Mouse (Mus musculus): ENCODE results near the gene Fut7. TPM values are rescaled to one million over a fixed set of nuclear protein-coding genes. Genes with fewer than 3 reads are reported as not detected.
"Not testable (repeated sequence)": the region's sequence is repeated elsewhere in the genome, so short reads cannot be mapped to it uniquely, and the experiment has no call there.

Gene Fut7
- total RNA-seq (2015; ENCODE audit: low replicate concordance), result 2.7 and 4.0 TPM in 2 replicates
- total RNA-seq (2017; ENCODE audit: low replicate concordance), result 4.4 and 4.5 TPM in 2 replicates

DNA sequence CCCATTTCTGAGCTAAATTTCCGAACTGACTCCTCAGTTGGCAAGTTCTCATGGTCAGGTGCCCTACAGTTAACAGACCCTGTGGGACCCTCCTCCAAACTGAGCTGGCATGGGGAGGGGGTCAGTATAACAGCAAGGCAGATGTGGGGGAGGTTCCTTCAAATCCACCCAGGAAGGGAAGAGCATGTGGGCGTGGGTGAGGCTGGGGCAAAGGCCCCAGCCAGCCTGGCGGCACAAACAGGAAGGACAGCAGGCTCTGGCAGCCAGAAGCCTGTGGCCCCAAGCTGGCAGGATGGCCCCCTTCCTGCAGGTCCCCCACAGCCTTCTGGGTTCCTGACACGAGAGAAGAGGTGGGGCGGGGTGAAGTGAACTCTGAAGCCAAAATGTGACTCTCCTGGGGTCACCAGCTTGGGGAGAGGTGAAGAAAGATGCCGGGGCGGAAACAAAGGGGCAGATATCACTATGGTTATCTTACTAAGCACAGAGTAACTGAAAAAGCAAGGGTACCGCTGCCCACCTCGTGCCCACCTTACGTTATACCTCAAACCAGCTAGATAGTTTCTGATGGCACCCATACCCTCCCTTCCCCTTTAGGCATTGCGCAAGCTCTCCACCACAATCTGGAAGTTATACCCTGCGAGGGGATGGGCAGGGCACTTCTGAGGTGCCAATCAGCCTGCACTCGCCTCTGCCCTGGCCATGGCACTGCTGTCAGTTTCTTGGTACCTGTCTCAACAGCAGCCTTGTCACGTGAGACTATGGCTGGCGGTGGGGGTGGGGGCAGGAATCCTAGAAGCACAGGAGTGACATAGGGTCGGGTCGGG is at the start of gene Fut7:
Fut7 (plus strand) TSS at position 681 of the 824 bp plus-strand sequence.
- ATAC-seq (replicated peaks; ENCODE audit: low FRiP score, poor library complexity, severe bottlenecking), result no peak

DNA sequence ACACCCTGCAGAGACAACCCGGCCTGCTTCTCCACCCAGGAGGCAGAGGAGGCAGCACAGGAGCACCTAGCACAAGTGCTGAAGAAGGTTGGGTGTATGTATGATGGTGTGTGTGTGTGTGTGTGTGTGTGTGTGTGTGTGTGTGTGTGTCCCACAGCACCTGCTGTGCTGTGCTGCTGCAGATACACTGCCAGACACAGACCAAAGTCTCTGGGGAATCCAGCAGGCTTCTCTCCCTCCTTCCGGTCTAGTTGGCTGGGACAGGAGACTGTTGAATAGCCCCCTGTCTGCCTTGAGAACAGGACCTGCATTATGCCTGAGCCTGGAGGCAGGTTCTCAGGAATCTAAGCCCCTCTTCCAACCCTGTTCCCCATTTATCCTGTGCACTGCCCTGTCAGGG is 49.6 kb upstream of the Fut7 start:
- ATAC-seq (replicated peaks; ENCODE audit: low FRiP score, poor library complexity, severe bottlenecking), result no peak

DNA sequence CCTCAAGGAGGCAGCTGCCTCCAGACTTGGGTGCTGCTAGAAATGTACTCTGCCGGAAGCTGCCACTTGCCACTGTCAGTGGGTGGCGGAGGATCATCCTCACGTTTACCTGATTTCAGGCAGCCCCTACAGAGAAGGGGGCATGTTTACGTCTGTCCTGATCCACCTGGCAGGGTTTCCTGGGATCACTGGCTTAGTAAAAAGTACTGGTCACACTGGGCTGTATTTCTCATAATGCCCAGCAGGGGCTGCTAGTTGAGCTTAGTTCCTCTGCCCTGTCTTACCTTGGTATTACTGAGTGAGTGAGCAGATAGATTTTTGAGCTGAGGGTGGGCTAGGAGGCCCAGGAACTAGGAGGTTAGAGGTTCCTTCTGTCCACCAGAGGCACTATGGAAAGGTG is 46.5 kb upstream of the Fut7 start:
- ATAC-seq (replicated peaks; ENCODE audit: low FRiP score, poor library complexity, severe bottlenecking), result peak; percentile 46; the same call in 1 of the 2 replicates

DNA sequence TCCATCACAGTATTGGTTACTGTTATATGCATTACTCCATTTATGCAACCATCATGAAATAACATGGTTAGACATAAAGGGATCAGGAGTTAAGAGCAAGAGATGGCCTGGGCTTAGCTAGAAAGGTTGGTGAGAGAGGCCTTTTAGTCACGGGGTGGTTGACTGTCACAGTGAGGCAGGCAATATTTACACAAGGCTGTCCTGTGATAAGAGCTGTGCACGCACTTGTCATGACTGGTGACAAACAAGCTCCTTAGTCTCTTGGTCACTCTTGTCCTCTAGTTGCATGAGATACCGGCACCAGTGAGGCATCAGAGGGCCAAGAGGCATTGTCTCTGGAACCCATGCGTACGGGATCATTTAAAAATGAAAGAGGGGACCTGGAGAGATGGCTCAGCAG is 38.6 kb upstream of the Fut7 start:
- ATAC-seq (replicated peaks; ENCODE audit: low FRiP score, poor library complexity, severe bottlenecking), result no peak

DNA sequence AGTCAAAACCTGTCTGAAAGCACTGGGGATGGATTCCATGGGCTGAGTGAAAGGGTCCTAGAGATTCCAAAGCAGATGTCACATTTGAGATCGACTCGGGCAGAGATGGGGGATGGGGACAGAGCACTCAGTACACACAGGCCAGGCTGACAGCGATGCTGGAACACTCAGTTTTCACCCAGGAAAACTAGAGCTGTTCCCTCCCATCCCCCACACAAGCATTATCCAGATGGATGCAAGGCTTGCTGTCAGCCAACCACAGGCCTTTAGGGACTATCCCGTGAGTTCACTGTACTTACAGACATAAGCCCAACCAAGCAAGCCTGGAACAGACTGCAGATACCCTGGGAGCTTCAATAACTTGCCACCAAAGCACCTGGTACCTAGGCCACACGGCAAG is 31.8 kb upstream of the Fut7 start:
- ATAC-seq (replicated peaks; ENCODE audit: low FRiP score, poor library complexity, severe bottlenecking), result no peak

DNA sequence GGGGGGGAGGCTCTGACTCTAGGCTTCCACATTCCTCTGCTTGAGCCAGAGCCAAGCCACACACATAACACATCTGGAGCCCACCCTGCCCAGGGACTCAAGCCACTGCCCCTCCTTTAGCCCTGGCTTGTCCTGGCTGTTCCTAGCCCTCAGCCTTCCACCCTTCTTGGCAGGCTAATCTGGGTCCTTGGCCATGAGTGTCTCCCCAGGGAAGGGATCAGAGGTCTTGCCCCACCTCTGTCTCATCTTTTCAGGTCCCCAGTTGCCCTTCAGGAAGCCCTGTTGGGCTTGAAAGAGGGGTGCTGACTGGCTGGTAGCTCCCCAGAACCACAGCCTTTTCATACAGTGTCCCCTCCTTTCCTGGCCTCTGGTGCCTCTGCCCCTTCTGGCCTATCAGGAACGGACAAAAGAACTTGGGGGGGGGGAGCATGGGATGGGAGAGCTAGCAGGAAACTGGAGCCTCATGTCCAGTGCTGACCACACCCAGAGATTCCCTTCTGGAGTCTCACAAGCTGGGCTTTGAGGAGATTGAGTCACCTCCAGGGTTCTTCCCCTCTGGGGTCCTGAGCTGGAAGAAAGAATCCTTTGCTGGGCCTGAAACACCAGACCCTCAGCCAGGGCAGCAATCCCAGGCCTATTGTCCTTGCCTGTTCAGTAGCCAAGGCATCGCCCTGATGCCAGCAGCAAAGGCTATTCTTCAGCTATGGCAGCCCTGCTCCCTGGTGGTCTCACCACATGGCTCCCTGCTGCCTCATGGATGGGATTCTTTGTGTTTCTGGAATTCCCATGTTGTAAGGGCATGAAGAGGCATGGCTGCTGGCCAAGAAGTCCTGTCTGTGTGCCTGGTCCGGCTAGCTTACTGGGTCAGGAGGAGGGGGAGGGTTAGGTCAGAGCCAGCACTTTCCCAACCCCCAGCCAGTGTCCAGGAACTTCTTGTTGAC is 28.5 kb upstream of the Fut7 start:
- no peak for ATAC-seq (replicated peaks; ENCODE audit: low FRiP score, poor library complexity, severe bottlenecking)

DNA sequence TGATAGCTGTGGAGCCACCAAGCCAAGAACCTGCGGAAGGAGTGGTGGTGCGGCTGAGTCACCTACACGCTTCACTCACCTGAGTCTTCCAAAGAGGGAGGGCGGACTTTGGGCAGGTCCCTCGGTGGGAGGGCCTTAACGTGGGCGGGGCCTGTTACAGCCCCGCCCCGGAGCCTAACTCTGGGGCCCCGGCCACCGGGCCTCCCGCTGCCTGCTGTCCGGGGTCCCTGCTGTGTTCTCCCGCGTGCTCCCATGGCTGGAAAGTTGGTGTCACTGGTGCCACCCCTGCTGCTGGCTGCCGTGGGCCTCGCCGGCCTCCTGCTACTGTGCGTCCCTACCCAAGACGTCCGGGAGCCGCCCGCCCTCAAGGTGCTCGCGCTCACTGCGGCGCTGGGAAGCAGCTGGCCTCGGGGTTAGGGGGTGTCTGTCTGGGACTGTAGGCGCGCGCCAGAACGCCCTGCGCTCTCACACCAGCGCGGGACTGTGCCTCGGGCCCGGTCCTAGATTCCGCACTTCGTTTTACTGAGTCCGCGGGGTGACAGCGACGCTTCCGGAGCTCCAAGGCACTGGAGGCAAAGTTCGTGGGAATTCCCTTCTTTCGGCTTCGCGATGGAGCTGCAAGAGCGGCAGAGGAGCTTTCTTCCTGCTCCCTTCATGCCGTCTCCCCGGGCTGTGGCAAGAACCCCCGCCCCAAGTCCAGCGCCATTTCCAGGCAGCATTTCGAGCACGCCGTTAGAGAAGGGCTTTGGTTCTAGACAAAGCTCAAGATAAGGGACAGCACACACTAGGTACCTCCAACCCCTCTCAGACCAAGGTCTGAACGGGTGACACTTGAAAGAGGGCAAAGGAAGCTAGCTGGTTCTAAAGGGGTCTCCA is 27.1 kb upstream of the Fut7 start, which contains the start of gene Entpd2:
Entpd2 (plus strand) TSS at position 154 of the 876 bp plus-strand sequence.
- no peak for ATAC-seq (replicated peaks; ENCODE audit: low FRiP score, poor library complexity, severe bottlenecking)

DNA sequence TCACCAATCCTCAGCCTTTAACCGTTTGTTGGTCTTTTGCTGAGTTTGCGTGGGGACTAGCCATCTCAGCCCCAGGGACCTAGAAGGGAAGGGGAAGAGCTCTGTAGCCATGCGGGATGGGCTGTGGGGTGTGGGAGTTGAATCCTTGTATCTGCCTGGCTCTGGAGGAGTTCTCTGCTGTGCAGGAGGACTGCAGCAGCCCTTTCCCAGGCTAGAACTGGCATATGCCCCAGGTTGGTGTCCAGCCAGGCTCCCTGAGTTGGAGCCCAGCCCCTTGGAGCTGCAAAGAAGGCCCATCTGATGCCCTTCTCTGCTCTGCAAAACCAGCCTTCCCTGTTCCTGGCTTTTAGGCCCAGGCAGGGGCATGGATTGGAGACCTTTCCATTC is 26.5 kb upstream of the Fut7 start:
- ATAC-seq (replicated peaks; ENCODE audit: low FRiP score, poor library complexity, severe bottlenecking), result no peak

DNA sequence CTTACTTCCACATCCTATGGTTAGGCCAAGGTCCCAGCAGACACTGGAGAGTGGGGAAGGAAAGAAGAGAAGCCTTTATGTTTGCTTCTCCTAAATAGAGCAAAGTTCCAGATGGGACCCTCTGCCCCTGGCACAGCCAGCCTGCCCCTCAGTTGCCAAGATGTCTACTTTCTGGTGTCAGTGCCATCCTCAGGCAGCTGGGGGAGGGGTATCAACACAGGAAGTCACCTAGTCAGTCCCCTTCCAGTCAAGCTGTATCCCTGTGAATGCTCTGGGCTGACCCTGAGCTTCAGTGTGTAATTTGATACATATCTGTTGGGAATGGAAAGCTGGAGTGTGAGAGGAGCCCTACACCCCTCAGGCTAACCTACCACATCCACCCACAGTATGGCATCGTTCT is 26.1 kb upstream of the Fut7 start:
- ATAC-seq (replicated peaks; ENCODE audit: low FRiP score, poor library complexity, severe bottlenecking), result no peak

DNA sequence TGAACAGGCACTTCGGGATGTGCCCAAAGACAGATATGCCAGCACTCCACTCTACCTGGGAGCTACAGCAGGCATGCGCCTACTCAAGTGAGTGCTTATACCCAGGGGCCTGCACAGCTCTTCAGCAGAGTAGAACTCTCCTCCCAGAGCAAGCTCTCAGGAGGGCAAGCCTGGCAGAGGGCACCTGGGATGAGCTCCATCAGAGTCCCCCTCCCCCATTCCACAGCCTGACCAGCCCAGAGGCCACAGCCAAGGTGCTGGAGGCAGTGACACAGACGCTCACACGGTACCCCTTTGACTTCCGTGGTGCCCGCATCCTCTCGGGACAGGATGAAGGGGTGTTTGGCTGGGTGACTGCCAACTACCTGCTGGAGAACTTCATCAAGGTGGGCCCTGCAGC is 25.0 kb upstream of the Fut7 start:
- ATAC-seq (replicated peaks; ENCODE audit: low FRiP score, poor library complexity, severe bottlenecking), result no peak

DNA sequence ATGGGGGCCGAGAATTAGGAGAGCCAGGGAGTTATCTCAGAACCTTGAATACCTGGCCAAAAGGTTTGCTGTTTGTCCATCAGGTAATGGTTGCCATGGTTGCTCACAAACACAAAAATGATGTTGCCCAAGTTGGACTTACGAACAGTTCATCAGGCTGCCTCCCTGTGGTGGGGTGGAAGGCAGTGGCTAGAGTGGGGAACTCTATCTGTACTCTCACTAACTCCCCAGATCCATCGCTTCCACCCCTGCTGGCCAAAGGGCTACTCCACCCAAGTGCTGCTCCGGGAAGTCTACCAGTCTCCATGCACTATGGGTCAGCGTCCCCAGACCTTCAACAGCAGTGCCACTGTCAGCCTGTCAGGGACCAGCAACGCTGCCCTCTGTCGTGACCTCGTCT is 24.0 kb upstream of the Fut7 start, which contains the start of gene Npdc1:
Npdc1 (plus strand) TSS at position 301 of the 400 bp plus-strand sequence.
- ATAC-seq (replicated peaks; ENCODE audit: low FRiP score, poor library complexity, severe bottlenecking), result no peak

DNA sequence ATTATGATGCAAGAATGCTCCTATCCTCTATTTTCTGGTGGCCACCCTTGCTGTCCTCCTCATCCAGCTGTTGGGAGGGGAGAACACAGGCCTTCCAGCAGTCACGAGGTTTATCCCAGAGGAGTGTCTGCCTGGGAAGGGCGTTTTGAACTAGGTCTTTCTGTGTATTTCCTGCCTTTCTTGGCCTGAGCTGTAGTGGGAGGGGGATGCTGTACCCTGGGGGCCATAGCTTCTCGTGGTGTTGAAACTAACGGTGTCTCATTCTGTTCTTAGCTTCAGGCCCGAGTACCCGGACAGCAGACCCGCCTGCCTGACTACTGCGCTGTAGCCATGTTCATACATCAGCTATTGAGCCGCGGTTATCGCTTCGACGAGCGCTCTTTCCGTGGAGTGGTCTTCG is 22.8 kb upstream of the Fut7 start:
- ATAC-seq (replicated peaks; ENCODE audit: low FRiP score, poor library complexity, severe bottlenecking), result no peak

DNA sequence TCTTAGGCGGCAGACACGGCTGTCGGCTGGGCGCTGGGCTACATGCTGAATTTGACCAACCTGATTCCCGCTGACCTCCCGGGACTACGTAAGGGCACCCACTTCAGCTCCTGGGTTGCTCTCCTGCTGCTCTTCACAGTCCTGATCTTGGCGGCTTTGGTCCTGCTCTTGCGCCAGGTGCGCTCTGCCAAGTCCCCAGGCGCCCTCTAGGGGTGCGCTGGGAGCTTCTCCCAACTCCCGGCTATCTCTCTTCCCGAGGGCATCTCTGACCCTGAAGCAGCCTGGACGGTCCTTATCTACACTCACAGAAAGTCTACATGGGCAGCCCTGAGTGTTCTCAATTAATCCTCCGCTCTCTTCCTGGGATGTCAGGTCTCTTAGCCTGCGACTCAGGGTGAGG is 22.3 kb upstream of the Fut7 start:
- ATAC-seq (replicated peaks; ENCODE audit: low FRiP score, poor library complexity, severe bottlenecking), result no peak

DNA sequence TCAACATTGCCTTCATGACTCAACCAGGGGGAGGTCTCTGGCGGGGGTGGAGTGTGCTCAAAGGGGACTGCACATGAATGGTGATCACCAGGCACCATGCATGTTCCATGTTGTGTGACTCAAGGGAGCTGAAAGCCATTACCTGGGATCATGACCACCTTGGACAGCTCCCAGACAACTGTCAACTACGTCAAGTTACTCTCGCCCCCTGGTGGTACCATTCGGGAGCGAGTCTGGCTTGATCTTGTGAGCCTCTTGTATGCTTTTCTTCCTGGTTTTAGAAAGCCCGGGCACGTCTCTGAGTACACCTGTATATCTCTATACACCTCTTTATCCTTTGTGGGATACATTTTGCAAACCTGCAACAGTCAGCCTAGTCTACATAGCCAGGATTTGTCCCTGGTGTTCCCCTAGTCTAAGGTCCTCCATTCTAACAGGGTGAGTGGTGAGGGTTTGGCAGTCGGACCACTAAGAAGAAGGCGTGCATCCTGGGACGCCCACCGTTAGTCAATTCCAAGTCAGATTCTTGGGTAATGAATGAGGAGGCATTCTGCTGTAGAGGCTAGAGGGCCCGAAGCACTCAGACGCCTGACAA is 20.6 kb upstream of the Fut7 start:
- ATAC-seq (replicated peaks; ENCODE audit: low FRiP score, poor library complexity, severe bottlenecking), result peak; percentile 32; the same call in 1 of the 2 replicates

DNA sequence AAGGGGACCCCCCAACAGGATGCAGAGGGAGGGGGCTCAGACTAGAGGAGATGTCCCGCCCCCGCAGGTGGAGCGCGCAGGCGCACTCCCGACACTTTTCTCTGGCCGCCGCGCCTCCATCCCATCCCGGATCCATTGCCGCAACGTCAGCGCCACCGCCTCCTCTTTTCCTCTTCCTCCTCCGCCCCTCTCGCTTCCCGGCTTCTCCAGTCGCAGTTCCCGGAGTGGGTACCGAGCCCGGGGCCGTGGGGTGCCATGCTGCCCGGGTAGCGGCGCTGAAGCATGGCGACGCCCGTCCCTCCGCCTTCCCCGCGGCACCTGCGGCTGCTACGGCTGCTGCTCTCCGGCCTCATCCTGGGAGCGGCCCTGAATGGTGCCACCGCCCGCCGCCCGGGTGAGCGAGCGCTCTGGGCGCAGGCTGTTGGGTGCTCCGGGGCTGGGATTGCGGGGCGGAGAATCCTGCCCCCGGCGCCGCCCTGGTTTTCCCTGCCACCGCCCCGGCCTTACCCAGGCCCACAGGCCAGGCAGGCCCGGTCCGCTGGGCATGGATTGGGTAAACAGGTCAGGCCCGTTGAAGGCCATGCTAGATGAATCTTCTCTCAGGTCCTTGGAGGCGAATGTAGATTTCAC is 20.0 kb upstream of the Fut7 start:
- no peak for ATAC-seq (replicated peaks; ENCODE audit: low FRiP score, poor library complexity, severe bottlenecking)

DNA sequence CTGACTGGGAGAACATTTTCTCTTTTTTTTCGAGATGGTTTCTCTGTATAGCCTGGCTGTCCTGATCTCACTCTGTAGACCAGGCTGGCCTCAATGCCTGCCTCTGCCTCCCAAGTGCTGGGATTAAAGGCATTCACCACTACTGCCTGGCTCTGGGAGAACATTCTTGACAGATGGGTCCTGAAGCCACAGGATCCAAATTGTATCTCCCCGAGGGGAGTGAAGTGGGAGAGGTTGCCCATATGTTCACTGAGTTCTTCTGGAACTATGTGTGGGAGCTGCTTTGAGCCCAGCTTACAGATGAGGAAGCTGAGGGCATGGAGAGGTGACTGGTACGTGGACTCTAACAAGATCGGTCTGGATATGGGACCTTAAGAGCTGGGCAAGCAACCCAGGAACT is 19.1 kb upstream of the Fut7 start:
- ATAC-seq (replicated peaks; ENCODE audit: low FRiP score, poor library complexity, severe bottlenecking), result no peak

DNA sequence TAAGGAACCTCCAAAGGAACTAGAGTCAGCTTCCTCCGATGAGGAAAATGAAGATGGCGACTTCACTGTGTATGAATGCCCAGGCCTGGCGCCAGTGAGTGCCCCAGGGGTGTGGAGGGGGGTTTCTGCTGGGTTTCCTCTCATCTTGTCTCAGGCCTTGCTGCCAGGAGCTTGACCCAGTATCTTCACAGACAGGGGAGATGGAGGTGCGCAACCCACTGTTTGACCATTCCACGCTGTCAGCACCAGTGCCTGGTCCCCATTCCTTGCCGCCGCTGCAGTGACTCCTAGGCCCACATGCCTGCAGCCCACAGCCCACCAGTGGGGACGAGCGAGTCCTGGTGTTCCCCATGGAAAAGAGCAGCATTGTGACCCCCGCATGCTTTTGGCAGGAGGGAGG is 14.2 kb upstream of the Fut7 start:
- ATAC-seq (replicated peaks; ENCODE audit: low FRiP score, poor library complexity, severe bottlenecking), result no peak

DNA sequence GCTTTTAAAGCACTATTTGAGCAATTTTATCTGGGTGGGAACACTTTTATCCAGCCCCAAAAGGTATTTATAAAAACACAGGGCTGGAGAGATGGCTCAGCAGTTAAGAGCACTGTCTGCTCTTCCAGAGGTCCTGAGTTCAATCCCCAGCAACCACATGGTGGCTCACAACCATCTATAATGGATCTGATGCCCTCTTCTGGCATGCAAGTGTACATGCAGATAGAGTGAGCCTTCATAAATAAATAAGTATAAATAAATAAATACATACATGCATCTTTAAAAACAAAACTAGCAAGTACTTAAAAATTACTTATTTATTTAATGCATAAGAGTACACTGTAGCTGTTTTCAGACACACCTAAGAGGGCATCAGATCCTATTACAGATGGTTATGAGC is 9.6 kb upstream of the Fut7 start:
- not testable (repeated sequence) for ATAC-seq (replicated peaks; ENCODE audit: low FRiP score, poor library complexity, severe bottlenecking)

DNA sequence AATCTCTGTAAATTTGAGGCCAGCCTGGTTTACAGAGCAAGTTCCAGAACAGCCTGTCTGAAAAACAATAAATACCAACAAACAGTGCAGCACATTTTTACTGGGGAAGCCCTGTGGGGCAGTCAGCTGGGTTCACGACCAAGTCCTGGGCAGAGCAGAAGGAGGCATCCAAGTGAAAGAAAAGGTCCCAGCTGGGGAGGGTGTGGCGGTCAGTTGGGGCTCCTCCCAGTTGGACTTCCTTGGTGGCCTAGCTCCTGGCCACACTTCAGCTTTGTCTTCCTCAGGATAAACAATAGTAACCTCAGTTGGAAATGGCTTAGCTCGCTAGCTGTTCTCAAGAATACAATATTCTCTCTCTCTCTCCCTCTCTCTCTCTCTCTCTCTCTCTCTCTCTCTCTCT is 5.6 kb upstream of the Fut7 start:
- ATAC-seq (replicated peaks; ENCODE audit: low FRiP score, poor library complexity, severe bottlenecking), result no peak

Data from erythroblast, adult 5-6 weeks (primary cell).